Mouse (Mus musculus) brain, embryonic 18.5 days (tissue): ENCODE measurements around the gene Gm49601.

Experiments used
- DNase-seq: peaks from one replicate; pipeline ENCODE4 v3.0.0-alpha.2; 2012; ENCODE audit warnings: low read depth, low spot score

Gm49601 gene

DNA sequence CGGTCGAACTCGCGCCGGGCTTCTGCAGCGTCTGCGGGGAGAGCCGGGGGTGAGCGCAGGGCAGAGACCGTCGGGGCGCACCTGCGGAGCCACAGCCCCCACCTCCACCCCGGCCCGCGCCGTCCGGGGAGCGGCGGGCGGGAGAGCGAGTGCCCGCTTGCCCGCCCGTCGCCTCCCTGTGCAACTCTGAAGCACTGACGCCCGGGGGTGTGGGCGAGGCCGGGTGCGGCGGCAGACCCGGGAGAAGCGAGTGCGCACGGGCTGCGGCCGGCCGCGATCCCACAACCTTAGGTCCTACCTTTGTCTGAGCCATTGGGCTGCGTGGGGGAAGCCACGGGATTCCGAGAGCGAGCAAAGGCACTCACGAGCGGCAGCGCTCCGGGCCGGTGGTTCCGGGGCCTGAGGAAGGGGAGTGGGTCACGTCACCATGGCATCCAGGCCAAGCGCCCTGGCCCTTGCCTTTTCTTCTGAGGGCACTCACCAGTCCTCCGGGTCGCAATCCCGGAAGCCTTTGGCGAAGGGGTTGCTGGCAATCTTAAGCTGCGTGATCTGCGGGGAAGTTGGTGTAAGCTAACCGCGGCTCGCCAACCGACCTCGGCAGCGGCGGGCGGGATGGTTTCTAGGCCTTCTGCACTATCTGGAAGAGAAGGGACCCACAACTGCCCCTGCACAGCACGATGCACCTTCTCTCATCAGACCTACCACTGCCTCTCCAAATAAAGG, 43.6 kb downstream of the Gm49601 start:
- DNase-seq, result no peak

DNA sequence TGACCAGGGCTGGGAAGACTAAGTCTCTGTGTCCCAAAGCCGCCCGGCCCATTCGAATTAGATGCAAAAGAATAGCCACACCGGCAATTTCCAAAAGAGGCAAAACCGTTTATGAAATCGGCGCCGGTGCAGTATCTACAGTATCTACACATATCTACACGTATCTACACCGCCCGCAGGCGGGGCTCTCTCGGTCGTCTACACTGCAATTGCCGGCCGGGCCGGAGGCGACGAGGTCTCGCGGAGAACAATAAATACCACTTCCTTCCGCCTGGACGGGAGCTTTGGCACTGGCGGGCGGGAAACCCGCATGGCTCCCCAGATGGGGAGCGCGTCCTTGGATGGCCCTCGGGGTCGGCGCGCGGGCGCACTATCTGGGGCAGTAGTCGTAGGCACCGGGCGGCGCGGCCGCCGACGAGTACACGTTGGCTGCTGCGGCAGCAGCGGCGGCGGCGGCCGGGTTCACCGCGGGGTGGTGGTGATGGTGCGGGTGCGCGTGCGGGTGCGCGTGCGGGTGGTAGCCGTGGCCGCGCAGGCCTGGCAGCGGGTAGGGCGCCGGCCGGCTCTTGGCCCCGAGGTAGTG, 44.5 kb downstream of the Gm49601 start:
- DNase-seq, result no peak

GRCm38 (mm10) chr16:18581050-18581622, 45.1 kb downstream of the Gm49601 start:
- no peak for DNase-seq

- no peak for DNase-seq
Observed at GRCm38 (mm10) chr16:18580389-18580788, 45.8 kb downstream of the Gm49601 start.

DNA sequence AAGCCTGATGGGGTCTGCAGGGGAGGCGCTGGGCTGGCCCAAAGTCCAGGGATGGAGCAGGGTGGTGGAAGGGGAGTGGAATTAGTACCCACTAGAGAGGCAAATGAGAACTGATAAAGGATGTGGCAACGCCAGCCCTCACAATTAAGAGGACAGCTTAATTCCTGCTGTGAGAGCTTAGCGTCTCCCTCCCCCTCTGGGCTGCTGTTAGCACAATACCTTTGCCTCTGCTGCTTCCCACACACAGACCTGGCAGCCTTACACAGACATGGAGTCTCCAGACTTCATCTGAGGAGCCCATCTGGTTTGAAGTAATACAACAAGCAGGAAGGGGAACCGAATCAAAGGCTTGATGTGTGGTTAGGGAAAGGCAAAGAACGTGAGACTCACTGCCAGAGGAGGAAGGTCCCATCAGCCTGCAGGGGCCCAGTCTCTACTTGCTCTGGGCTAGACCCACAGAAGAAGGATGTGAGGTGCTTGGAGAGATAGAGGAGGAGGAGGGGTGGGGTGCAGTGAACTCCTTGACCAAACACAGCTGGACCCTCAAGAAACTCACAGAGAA, 48.5 kb downstream of the Gm49601 start:
- DNase-seq, result no peak

DNA sequence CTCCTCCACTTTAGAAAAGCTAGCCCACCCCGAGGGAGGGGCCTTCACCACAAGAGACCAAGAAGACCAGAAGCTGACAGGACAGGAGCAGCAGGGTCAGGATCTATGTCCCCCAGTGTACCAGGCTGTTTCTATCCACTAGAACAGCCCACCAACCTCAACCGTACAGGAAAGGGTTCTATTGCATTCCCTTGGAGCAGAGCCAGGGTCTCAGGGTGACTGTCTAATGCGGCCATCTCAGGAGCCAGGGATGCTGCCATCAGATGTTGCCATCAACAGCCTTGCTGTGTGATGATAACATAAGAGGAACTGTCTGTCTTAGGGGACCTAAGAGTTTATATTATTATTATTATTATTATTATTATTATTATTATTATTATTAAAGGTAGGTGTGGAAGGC, 49.2 kb downstream of the Gm49601 start:
- DNase-seq, result no peak

DNA sequence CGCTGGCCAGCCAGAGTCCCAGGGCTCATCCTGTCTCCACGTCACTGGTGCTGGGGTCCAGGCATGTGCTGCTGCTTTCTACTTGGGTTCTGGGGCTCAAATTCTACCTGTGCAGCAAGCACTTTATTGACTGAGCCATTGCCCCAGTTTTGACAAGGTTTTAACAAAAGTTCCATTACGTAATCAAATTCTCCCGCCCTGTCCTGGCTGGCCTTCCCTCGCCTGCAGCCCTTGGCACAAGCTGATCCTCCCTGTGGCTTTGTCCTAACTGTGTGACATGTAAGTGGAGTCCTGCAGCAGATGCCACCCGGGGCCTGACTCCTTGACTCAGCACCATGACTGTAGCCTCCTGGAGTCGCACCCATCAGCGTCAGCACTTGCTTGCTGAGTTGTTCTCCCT, 52.0 kb downstream of the Gm49601 start:
- DNase-seq, result no peak
